Mouse (Mus musculus) liver, postnatal 0 days (tissue): ENCODE results near the gene AU018091. TPM values are rescaled to one million over a fixed set of nuclear protein-coding genes. Genes with fewer than 3 reads are reported as not detected.

Experiments
- ATAC-seq: fragments of 200-750 bp; cut with Nextera tagmentation; 2 replicates; pipeline ENCODE4 v1.8.0; 2017; ENCODE audit warnings: mild to moderate bottlenecking, moderate library complexity
- DNase-seq: peaks from one replicate; pipeline ENCODE4 v3.0.0-alpha.2; 2016
- H3K27ac ChIP-seq: fragments of 300-500 bp; sonication (generic); 2 replicates; pipeline ENCODE4 v1.5.1; 2014; ENCODE audit warnings: antibody characterized with exemption, moderate library complexity, mild to moderate bottlenecking, low read depth
- H3K27me3 ChIP-seq: fragments of 300-500 bp; sonication (generic); 2 replicates; pipeline ENCODE4 v1.6.1; 2014; ENCODE audit warnings: low read length, control low read depth, mixed read lengths; ENCODE audit not compliant: insufficient read depth
- H3K36me3 ChIP-seq: fragments of 300-500 bp; sonication (generic); replicated peaks from 2 replicates; pipeline ENCODE4 v1.6.1; 2014; ENCODE audit warnings: mild to moderate bottlenecking, control low read depth, low read length, moderate library complexity, mixed read lengths; ENCODE audit not compliant: insufficient read depth
- H3K4me1 ChIP-seq: fragments of 300-500 bp; sonication (generic); 2 replicates; pipeline ENCODE4 v1.6.1; 2014; ENCODE audit warnings: antibody characterized with exemption, mild to moderate bottlenecking, control low read depth; ENCODE audit not compliant: insufficient read depth
- H3K4me2 ChIP-seq: fragments of 300-500 bp; sonication (generic); 2 replicates; pipeline ENCODE4 v1.6.1; 2014; ENCODE audit warnings: low read depth, mild to moderate bottlenecking, low read length, moderate library complexity, mixed read lengths
- H3K4me3 ChIP-seq: fragments of 300-500 bp; sonication (generic); 2 replicates; pipeline ENCODE4 v1.5.1; 2014; ENCODE audit warnings: low read depth, low read length
- H3K9ac ChIP-seq: fragments of 300-500 bp; sonication (generic); replicated peaks from 2 replicates; pipeline ENCODE4 v1.6.1; 2014; ENCODE audit warnings: mild to moderate bottlenecking, moderate library complexity
- H3K9me3 ChIP-seq: fragments of 300-500 bp; sonication (generic); 2 replicates; pipeline ENCODE4 v1.6.1; 2016; ENCODE audit warnings: mild to moderate bottlenecking, control low read depth, low read length, mixed read lengths
- CTCF ChIP-seq: sonication (generic); IDR thresholded peaks from 2 replicates; pipeline ENCODE4 v1.5.1; 2016; ENCODE audit warnings: antibody characterized with exemption, low read depth
- EP300 ChIP-seq: IDR thresholded peaks from 2 replicates; pipeline ENCODE4 v1.6.1; 2016; ENCODE audit warnings: antibody characterized with exemption, low read depth, mild to moderate bottlenecking
- WGBS: fragments of 180-500 bp; shearing (Covaris S2); extraction: QIAGEN DNeasy Blood & Tissue Kit; methylation state at CpG from one replicate; pipeline ENCODE4 v1.1.7; 2014; ENCODE audit not compliant: insufficient replicate concordance; 5-methylcytosine and 5-hydroxymethylcytosine counted together
- polyA plus RNA-seq: library from polyadenylated mRNA; unstranded; fragments of >200 nt; fragmentation: Nextera tagmentation; extraction: Ambion mirVana; gene quantifications from 2 replicates; pipeline ENCODE4 v1.2.1, GENCODE M21; 2015

AU018091 gene
- polyA plus RNA-seq, 1 experiment from 2014 or later, result not detected

GRCm38 (mm10) chr7:3211518-3211917 lies 42.5 kb upstream of the AU018091 start:
- DNase-seq (no peak), ATAC-seq (no peak)
- H3K27me3 ChIP-seq, result no peaks in the 10 kb centered on the region
- no peaks in the 10 kb centered on the region for H3K36me3 ChIP-seq
- H3K27ac ChIP-seq, result no peak overlapping the region
- H3K9me3 ChIP-seq, result no peaks in the 10 kb centered on the region
- H3K4me3 ChIP-seq, result no peak overlapping the region
- H3K9ac ChIP-seq, result no peak overlapping the region
- 74% methylated on average over 8 of the region's 8 CpGs for WGBS
- TF ChIP-seq CTCF, result no peak
- no peak for TF ChIP-seq EP300
- H3K4me2 ChIP-seq, result no peak overlapping the region
- no peaks in the 10 kb centered on the region for H3K4me1 ChIP-seq

GRCm38 (mm10) chr7:3210605-3211004 lies 41.6 kb upstream of the AU018091 start:
- Histone ChIP-seq H3K36me3 (no peaks in the 10 kb centered on the region), H3K27ac (no peak overlapping the region), H3K27me3 (no peaks in the 10 kb centered on the region), H3K9me3 (no peaks in the 10 kb centered on the region), H3K4me3 (no peak overlapping the region), H3K4me1 (no peaks in the 10 kb centered on the region), H3K9ac (no peak overlapping the region), H3K4me2 (no peak overlapping the region)
- DNase-seq (no peak), ATAC-seq (no peak)
- 49% methylated on average over 6 of the region's 6 CpGs for WGBS
- TF ChIP-seq CTCF (no peak), EP300 (no peak)

- no peaks in the 10 kb centered on the region for H3K36me3 ChIP-seq
- no peak overlapping the region for H3K9ac ChIP-seq
- no peaks in the 10 kb centered on the region for H3K4me1 ChIP-seq
- H3K27ac ChIP-seq, result no peak overlapping the region
- TF ChIP-seq CTCF (no peak), EP300 (no peak)
- WGBS, result 45% methylated on average over 4 of the region's 4 CpGs
- DNase-seq, result no peak
- H3K9me3 ChIP-seq, result no peaks in the 10 kb centered on the region
- no peak overlapping the region for H3K4me2 ChIP-seq
- H3K27me3 ChIP-seq, result no peaks in the 10 kb centered on the region
- ATAC-seq, result no peak
- H3K4me3 ChIP-seq, result no peak overlapping the region
Observed at GRCm38 (mm10) chr7:3206520-3206919, 37.5 kb upstream of the AU018091 start.

GRCm38 (mm10) chr7:3204628-3205027 lies 35.6 kb upstream of the AU018091 start:
- Histone ChIP-seq H3K4me2 (no peak overlapping the region), H3K9me3 (no peaks in the 10 kb centered on the region), H3K4me1 (no peaks in the 10 kb centered on the region), H3K27ac (no peak overlapping the region), H3K9ac (no peak overlapping the region), H3K36me3 (no peaks in the 10 kb centered on the region), H3K4me3 (no peak overlapping the region), H3K27me3 (no peaks in the 10 kb centered on the region)
- no peak for ATAC-seq
- TF ChIP-seq EP300, result no peak
- TF ChIP-seq CTCF, result no peak
- no peak for DNase-seq
- WGBS, result 73% methylated on average over 4 of the region's 4 CpGs

GRCm38 (mm10) chr7:3203890-3204289 lies 34.9 kb upstream of the AU018091 start:
- peak; percentile 17; the same call in 1 of the 2 replicates for ATAC-seq
- Histone ChIP-seq H3K36me3 (no peaks in the 10 kb centered on the region), H3K9ac (no peak overlapping the region), H3K27ac (no peak overlapping the region), H3K9me3 (no peaks in the 10 kb centered on the region), H3K4me2 (no peak overlapping the region), H3K4me1 (no peaks in the 10 kb centered on the region), H3K27me3 (no peaks in the 10 kb centered on the region), H3K4me3 (no peak overlapping the region)
- no peak for DNase-seq
- 10% methylated on average over 3 of the region's 3 CpGs for WGBS
- no peak for TF ChIP-seq CTCF
- TF ChIP-seq EP300, result no peak

- Histone ChIP-seq H3K36me3 (no peaks in the 10 kb centered on the region), H3K4me3 (no peak overlapping the region), H3K27ac (no peak overlapping the region), H3K4me1 (no peaks in the 10 kb centered on the region), H3K27me3 (no peaks in the 10 kb centered on the region), H3K4me2 (no peak overlapping the region), H3K9ac (no peak overlapping the region), H3K9me3 (no peaks in the 10 kb centered on the region)
- no peak for DNase-seq
- no peak for ATAC-seq
- whole genome bisulfite sequencing, result 56% methylated on average over 12 of the region's 12 CpGs
- no peak for TF ChIP-seq CTCF
- no peak for TF ChIP-seq EP300
Observed at GRCm38 (mm10) chr7:3201134-3201705, 32.2 kb upstream of the AU018091 start.

GRCm38 (mm10) chr7:3198884-3199283 lies 29.9 kb upstream of the AU018091 start:
- Histone ChIP-seq H3K27ac (no peak overlapping the region), H3K4me2 (no peak overlapping the region), H3K9me3 (no peaks in the 10 kb centered on the region), H3K9ac (no peak overlapping the region), H3K36me3 (no peaks in the 10 kb centered on the region), H3K27me3 (no peaks in the 10 kb centered on the region), H3K4me1 (no peaks in the 10 kb centered on the region), H3K4me3 (no peak overlapping the region)
- ATAC-seq (no peak), DNase-seq (peak; percentile 41)
- 43% methylated on average over 11 of the region's 11 CpGs for WGBS
- TF ChIP-seq EP300 (no peak), CTCF (peak; percentile 55)
